Mouse (Mus musculus) embryonic facial prominence, embryonic 10.5 days (tissue): ENCODE data around the gene Gm7145. TPM values are rescaled to one million over a fixed set of nuclear protein-coding genes. Genes with fewer than 3 reads are reported as not detected.
"Not testable (repeated sequence)": the region's sequence is repeated elsewhere in the genome, so short reads cannot be mapped to it uniquely, and the experiment has no call there.

Source experiments
- DNase-seq: peaks from one replicate; pipeline ENCODE4 v3.0.0-alpha.2; 2017; ENCODE audit warnings: low spot score
- H3K27ac ChIP-seq: fragments of 300-500 bp; sonication (generic); replicated peaks from 2 replicates; pipeline ENCODE4 v1.5.1; 2016; ENCODE audit warnings: mild to moderate bottlenecking
- H3K27me3 ChIP-seq: fragments of 300-500 bp; sonication (generic); replicated peaks from 2 replicates; pipeline ENCODE4 v1.6.1; 2016; ENCODE audit warnings: low read depth, mild to moderate bottlenecking; ENCODE audit not compliant: poor library complexity, severe bottlenecking
- H3K36me3 ChIP-seq: fragments of 300-500 bp; sonication (generic); replicated peaks from 2 replicates; pipeline ENCODE4 v1.6.1; 2016; ENCODE audit warnings: mild to moderate bottlenecking, moderate library complexity
- H3K4me1 ChIP-seq: fragments of 300-500 bp; sonication (generic); 2 replicates; pipeline ENCODE4 v1.6.1; 2016
- H3K4me3 ChIP-seq: fragments of 300-500 bp; sonication (generic); 2 replicates; pipeline ENCODE4 v1.5.1; 2016; ENCODE audit warnings: mild to moderate bottlenecking, moderate library complexity
- H3K9me3 ChIP-seq: fragments of 300-500 bp; sonication (generic); 2 replicates; pipeline ENCODE4 v1.6.1; 2016; ENCODE audit warnings: mild to moderate bottlenecking
- WGBS: fragments of 180-500 bp; shearing (Covaris S2); methylation state at CpG from one replicate; pipeline ENCODE4 v1.1.7; 2016; 5-methylcytosine and 5-hydroxymethylcytosine counted together
- polyA plus RNA-seq: library from polyadenylated mRNA; unstranded; fragments of >200 nt; fragmentation: Nextera tagmentation; extraction: Ambion mirVana; gene quantifications from 2 replicates; pipeline ENCODE4 v1.2.1, GENCODE M21; 2016

Gene Gm7145
- polyA plus RNA-seq, result not detected in 2 replicates

DNA sequence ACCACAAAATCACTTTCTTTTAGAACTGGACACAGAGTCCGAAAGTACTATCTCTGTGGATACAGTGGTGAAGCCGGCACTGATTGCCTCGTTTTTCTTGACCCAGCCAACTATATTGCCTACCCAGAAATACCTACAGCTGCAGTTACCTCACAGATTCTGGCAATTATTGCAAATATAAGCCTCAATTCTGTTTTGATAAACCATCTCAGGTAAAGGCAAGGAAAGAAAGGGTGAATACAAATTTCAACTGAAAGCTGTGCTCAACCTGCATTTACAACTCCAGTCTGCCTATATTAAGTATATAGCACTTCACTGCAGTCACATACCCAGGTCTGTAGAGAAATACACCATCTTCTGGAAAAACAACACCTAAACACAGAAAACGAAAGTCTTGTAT is at the start of gene Gm7145:
TSS of gene Gm7145 (plus strand) at position 301 of the 400 bp plus-strand sequence.
- Histone ChIP-seq H3K4me3 (no peak within 1 kb of the TSS), H3K4me1 (no peaks in the 10 kb centered on the region), H3K36me3 (no peaks in the 10 kb centered on the region), H3K27ac (no peak within 1 kb of the TSS), H3K27me3 (no peaks in the 10 kb centered on the region), H3K9me3 (peaks cover 11% of the 10 kb centered on the region; the same call in 1 of the 2 replicates)
- DNase-seq, result no peak
- 80% methylated on average over 4 of the region's 4 CpGs for WGBS

GRCm38 (mm10) chr1:117927715-117928114 is 38.0 kb upstream of the Gm7145 start, which contains the start of gene Gm28168:
Gene Gm28168, plus strand, starts transcription at chr1:117928015.
- not testable (repeated sequence) for H3K36me3 ChIP-seq, H3K4me3 ChIP-seq, DNase-seq, H3K9me3 ChIP-seq, H3K27me3 ChIP-seq, H3K27ac ChIP-seq, H3K4me1 ChIP-seq
- WGBS, result 55% methylated on average over 1 of the region's 1 CpGs

DNA sequence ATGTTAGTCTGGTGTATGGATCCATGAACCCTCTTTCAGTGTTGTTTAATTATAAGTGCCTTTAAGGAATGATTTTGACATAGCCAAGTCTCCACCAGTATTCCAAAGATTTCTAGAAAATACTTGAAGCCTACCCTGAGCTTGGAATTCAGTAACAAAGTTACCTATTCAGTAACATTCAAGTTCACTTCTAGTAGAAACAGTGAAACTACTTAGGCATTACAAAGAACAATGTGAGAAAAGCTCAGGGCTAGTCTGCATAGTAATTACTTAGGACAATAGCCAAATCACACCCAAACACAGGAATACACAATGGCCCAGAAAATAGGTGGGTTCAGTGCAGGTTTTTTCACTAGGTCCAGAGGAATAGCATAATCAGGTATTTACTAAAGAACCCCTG is 38.1 kb downstream of the Gm7145 start:
- H3K9me3 ChIP-seq, DNase-seq, H3K27me3 ChIP-seq, H3K4me1 ChIP-seq, H3K36me3 ChIP-seq, H3K27ac ChIP-seq, H3K4me3 ChIP-seq: not testable (repeated sequence)

DNA sequence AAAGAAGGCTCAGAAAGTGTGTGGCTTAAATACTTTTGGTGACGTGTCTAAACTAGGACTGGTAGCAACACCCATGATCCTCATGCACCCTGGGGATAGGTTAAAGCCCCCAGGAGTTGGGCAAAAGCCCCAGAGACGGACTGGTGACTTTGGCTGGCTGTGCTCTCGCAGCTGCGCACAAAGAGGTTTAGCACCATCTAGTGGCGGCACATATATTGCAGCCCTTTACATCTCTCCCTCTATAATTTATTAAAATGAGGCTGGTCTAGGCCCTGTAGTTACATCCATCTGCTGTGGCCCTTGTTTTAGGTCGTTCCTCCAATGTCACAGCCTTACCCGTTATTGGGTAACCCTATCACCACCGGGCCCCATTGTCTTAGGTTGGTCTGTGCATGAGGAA is 47.0 kb downstream of the Gm7145 start:
- DNase-seq, H3K4me3 ChIP-seq, H3K27me3 ChIP-seq, H3K4me1 ChIP-seq, H3K9me3 ChIP-seq, H3K27ac ChIP-seq, H3K36me3 ChIP-seq: not testable (repeated sequence)
- 28% methylated on average over 8 of the region's 8 CpGs for WGBS

Other genes starting within 250 kb of the Gm7145 start
- not detected in 2 replicates for gene B020011L13Rik, start 184.8 kb upstream of the Gm7145 start, polyA plus RNA-seq
- not detected in 2 replicates for gene Gm28360, start 135.9 kb upstream of the Gm7145 start, polyA plus RNA-seq
- not detected in 2 replicates for gene Gm28168, start 37.9 kb upstream of the Gm7145 start, polyA plus RNA-seq
- 0.13 and 0.25 TPM in 2 replicates for gene Gm29106, start 210.6 kb downstream of the Gm7145 start, polyA plus RNA-seq